Mouse (Mus musculus) kidney, adult 11 months (tissue): ENCODE measurements at regions not wholly inside any gene's neighbourhood (a gene's known extent, or its start where the extent isn't known, plus 50 kb on each side); places are given as distances from the start of the nearest gene placed in this dataset.

Experiments
- DNase-seq: peaks from one replicate; pipeline ENCODE4 v3.0.0; 2022

DNA sequence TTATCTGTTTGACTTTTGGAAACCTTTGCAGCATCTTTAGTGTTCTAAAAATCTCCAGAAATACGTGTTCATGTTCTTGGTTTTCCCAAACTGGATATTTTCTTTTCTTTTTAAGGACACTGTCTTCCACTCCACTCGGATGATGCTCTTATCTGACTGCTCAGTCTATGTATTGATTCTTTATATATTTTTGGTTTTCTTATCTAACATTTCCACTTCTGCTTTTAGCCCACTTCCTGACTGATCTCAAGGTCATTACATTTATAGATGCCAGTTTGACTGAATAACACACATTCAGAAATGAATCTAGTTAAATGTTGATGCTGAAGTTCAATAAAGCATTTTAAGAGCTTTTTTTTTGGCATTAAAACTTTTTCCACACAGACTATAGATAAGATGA, 265.3 kb downstream of the Rpl36a-ps1 start:
- no peak for DNase-seq

DNA sequence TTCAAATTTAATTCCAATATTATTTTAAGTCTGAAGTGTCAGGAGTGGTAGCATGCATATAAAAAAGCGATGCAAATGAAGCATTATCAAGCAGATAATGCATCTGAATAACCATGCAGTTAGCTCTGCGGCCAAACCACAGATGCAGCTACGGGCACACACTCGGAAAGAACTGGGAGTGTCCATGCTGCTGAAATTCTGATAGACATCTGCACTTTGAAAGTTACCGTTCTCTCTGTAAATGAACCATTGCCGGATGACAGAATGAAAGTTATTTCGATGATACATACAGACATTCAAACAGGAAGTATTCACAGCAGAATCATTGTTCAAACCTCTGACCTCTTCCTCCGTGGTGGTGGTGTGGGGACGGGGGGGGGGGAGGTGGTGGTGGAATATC, 271.6 kb downstream of the Rpl36a-ps1 start:
- no peak for DNase-seq

DNA sequence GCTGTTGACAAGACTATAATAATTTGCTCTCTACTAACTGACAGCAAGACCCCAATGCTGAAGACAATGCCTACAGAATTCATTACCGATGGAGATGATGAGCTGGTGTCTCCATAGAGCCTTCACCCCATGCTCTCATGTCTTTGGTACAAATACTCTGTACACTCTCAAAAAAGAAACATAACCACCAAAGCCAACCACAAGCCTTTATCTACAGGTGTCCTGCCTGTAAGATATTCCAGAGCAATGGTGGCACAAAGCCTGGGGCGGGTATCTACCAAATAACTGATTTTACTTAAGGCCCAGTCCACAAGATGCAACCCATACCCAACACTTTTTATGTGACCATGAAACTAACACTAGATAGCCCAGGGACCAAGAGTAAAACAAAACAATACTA, 273.1 kb downstream of the Rpl36a-ps1 start:
- no peak for DNase-seq

DNA sequence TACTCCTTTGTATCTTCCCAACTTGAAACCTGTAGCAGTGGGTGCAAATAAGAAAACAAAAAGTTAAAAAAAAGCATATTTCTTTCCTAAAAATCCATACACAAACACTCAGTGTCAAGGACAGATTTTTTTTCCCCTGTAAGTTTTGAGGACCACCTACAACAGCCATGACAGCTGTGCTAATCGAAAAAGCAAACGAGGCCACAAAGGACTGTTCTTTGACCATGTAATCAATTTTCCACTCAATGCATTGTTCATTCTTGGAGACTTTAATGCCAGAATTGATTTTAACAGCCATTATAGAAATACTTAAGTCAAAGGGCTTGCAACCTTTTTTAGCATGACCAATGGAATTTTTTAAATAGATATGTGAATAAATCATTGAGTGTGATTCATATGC, 286.1 kb downstream of the Rpl36a-ps1 start:
- DNase-seq: no peak

DNA sequence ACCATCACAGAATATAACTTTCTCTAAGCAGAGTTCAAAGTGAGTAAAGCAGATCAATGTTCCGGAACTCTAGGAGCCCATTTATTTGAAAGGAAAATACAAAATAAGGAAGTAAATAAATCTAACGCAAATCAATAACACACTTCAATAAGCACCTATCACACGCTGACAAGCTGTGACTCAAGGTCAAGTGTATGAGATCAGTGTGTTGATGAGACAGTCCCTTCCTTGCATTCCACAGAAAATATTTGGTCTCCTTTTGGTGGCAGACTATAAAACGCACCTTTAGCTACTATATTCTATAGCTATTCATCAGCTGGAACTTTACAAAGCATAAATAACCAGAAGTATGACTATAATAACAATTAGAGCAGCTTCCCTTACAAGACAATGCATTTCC, 286.5 kb downstream of the Rpl36a-ps1 start:
- no peak for DNase-seq

DNA sequence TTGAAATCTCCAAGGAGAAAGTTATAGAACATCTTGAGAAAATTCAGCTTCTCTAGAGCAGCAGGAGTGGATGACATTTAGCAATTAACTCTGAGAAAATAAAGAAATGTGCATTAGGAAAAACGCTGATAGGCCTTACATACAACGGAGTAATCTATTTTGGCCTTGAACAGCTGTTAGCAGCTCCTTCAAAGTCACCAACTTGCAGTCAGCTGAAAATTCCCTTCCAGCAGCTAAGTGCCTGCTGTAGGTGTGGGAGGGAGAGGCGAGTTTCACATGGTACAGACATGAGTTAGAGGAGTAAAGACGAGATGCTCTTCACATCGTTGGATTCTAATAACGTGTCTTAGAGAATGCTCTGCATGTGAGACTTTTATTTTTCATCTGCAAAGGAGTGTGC, 290.8 kb downstream of the Rpl36a-ps1 start:
- no peak for DNase-seq

DNA sequence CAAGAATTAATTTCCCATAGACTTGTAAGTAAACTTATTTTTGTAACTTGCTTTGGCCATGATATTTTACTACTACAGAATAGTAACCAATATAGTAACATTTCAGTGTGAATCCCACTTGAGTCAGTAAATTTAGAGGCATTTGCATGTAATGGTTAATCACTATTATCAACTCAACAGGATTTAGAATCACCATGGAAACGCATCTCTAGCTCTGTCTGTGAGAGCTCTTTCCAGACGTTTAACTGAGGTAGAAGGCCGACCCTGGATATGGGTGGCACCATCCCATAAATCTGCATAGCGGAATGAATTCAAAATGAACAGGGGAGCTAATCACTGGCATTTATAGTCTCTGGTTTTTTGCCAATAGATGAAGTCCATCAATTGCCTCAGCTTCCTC, 337.6 kb downstream of the Rpl36a-ps1 start:
- DNase-seq: no peak

DNA sequence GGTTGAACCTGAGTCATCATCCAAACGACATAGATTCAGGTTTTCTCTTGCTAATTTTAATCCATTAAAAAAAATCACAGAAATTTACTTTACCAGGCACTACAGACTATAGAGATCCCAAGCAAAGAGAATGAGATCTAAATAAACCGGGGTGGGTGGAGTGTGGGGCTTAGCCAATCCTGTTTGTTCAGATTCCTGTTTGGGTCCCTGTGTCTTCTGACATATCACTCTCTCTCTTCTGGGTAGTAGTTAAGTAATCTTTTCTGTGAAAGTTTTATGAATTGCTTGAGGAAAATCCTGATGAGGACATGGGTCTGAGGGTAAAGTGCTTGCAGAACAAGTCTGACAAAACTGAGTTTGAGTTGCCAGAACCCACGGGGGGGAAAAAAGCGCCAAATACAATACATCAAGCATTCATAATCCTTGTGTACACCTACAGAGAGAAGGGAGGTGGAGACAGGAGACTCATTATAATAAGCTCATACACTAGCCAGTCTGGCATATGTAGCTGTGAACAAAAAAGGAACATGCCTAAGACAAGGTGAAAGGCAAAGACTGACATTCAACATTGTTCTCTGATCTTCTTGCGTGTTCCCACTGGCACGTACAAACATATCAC, 339.8 kb downstream of the Rpl36a-ps1 start:
- DNase-seq: no peak

DNA sequence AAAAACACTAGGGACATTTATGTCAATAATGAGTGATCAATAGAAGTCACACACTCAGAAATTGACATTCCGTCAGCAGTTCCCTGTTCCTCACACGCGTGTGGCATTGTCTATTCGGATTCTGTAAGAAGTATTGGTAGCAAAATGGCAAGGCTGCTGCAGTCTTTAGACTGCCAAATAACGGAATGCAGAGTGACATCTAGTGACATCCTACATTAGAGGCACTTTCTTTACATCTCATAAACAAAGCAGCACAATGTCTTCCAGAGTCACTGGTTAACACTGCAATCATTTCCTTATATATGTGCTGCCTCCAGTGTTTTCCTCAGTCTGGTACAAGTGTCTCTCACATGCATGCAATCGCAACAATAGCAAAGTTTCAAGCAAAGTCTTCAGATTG, 342.9 kb downstream of the Rpl36a-ps1 start:
- no peak for DNase-seq

DNA sequence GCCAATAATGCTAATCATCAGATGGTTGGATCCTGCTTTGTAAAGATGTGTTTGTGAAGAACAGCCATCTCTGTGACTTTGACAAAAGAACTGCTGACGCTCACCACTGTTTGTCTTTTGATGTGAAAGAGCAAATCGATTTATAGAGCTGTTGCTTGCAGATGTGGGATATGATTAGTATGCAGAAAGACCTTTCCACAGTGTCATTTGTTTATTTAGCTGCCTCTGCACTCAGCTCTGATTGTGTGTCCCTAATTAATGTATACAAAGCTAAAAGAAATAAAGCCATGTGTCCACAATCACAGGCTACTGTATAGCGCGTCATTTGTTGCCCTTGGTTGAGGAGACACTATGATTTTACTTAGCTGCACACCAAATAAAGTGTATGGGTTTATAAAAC, 343.6 kb downstream of the Rpl36a-ps1 start:
- no peak for DNase-seq

DNA sequence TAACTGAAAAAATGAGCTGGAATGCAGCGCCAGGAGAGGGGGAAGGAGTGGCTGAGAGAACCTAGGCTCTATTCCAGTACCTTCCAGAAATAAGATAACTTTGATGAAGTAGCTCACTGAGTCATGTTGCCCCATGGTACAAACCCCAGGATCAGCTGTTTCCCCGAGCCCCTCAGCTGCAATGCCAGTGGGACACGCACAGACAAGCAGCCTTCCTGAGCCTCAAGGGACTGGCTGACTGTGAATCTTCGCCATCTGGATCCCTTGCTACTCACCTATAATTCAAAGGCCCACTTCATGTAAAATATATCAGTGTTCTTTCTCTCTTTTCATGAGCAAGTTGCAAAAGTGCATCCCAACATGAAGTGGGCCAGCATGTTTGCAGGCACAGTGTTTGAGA, 346.5 kb downstream of the Rpl36a-ps1 start:
- DNase-seq: no peak

DNA sequence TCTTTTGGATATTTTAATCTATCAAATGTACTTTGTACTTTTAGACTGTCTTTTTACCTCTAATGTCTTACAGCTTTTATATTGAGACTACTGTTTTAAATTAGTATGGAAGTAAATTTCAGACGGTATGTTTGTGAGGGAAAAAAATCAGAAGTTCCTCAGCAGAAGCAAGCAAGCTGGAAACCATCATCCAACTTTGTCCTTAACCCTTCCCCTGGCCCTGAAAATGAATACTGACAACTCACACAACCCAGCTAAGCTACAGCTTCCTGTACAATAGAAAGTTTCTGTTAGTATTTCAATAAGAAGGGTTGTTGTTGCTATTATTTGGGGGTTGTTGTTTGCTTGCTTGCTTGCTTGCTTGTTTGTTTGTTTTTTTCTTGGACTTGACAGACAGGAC, 350.4 kb downstream of the Rpl36a-ps1 start:
- no peak for DNase-seq

DNA sequence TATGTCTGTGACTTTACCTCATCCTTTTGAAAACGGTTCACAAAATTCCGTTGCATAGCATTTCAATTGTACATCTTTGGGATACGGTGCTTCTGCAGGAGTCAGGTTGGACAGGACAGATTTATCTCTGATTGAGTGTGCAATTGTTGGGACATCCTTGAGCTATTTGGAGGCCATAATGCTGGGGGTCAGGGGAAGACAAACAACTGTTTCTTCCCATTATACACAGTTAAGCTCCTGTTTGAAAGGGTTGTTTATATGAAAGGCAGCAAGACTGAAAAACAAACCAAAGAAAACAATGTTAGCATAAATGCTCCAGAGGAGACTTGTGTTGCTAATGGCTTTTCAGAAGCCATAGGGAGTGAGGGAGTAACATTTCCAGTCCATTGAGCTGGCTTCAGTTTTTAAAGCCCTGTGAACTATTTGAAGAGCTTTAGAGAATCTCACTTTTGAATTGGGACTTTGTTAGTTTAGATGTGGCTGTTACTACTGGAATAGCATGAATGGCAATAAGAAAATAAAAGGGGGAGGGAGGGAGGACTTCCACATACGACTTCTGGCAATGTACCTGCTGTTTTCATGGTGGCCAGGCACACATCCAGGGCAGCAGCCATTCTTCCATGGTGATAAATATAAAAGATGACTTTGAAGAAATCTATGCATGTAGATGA, 351.3 kb downstream of the Rpl36a-ps1 start:
- no peak for DNase-seq

DNA sequence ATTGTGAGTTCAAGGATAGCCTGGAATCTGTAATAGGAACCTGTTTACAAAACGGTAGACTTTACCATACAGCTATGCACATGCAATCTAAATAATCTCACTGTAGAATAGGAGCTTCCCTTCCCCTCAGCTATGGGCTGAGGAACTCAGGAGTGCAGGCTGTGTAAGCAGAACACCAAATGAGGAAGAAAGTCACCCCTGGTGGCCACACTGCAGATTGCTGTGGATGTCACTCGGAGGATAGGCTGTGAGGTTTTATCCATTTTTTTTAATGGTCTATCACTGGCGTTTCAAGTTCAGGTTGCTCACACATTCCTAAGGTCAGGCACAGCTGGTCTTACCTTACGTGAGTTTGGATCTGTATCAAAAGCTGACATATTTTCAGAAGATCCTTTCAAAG, 365.1 kb downstream of the Rpl36a-ps1 start:
- DNase-seq: no peak

DNA sequence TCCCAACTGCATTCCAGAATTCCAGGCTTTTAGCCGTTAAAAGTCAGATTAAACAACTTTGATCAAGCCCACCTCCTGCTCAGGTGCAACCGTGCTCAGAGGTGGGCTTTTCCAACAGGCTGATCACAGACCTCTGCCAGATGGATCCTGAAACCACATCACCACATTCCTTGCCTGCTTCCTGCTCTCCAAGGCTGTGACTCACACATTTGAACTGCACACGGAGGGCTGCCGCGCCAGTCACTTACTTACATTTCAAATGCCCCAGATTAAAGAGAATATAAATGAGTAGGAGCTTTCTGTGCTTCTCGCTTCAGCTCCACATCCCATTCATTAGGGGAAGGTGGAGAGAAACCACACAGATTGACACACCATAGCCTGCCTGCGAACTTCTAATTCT, 367.6 kb downstream of the Rpl36a-ps1 start:
- DNase-seq: no peak

DNA sequence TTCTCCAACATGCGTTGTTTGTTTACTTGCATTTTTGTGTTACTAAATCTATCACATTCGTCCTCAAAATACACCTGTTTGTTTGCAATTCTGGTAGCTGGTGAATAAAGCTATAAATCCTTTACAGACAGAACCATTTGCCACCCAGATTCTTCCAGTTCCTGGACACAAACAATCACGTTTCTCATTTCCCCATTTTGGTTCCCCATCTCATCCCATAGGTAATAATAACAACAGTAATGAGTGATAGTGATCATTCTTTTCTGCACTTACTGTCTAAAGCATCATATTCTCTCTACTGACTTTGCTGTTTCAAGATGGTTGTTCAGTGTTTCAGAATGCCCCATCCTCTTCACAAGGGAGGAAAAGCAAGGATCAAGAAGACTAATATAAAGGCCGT, 368.3 kb downstream of the Rpl36a-ps1 start:
- DNase-seq: no peak

DNA sequence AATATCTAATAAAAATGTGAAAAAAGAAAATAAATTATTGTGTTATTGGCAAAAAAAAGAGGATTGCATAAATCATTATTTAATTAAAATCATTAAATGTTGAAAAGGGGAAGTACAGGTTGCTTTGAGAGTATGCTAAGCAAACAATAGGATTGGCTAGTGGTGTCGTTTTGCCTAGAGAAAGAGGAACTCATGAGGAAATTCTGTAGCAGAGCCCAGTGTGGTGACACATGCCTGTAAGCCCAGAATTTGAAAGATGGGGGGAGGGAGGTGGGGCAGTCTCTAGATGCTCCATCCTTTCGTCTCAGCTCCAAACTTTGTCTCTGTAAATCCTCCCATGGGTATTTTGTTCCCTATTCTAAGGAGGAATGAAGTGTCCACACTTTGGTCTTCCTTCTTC, 388.3 kb downstream of the Rpl36a-ps1 start:
- DNase-seq: no peak

DNA sequence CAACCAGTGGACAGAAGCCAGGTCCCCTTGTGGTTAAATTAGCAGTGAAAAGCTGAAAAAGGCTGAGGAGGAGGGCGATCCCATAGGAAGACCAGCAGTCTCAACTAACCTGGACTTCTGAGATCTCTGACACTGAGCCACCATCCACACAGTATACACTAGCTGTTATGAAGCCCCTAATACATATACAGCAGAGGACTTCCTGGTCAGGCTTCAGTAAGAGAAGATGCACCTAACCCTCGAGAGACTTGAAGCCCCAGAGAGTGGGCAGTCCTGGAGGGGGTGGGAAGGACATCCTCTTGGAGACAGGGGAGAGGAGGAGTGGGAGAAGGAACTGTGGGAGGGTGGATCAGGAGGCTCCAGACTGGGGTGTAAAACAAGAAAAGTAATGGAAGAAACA, 397.9 kb downstream of the Rpl36a-ps1 start:
- no peak for DNase-seq

DNA sequence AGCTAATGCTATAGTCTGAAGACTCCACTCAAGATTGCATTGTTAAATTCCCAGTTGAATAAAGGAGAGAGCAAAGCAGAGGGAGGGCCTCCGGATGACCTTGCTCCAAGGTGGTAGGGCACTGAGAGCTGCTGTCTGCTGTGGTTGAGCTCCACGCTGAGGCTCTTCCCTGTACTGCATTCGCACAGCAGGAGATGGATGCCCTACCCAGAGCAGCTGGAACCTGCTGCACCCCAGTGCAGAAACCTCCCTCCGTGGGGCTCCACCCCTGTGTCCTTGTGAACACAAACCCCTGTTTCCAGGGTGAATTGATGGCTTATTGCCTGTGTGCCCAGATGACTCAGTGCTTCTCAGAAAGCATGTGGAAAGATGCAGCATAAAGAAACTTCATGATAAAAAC, 404.3 kb downstream of the Rpl36a-ps1 start:
- DNase-seq: no peak

DNA sequence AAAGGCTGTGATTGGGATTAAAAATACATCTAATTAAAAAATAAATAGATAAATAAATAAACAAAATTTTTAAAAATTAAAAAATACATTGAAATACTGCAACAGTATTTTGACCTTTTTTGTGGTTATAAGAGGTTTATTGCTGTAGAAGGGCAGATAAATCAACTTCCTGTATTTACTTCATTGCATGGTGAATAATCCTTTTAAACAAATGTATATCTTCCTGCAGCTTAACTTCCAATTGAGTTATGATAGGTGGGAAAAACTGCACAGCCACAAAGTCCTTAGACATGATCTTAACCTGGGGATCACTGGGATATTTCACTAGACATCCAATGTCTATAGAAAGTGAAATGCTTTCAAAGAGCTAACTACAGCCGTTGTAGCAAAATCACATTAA, 402.1 kb upstream of the Dach1 start:
- no peak for DNase-seq

DNA sequence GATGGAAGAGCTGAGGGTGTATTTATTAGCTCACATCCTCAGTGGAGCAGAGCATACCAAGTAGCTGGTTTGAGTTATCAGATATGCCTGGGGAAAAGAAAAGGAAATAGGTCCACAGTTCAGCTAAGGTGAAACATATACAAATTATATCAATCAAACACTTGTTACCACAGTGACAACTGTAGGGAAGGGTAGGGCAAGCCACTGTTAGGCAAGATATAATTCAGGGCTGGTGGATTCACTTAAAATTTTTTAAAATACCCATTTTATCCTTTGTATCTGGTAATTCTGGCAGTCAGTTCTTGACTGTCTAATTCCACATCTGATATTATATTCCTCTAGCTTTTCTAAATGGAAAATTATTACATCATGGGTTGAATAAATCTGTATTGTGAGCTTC, 392.4 kb upstream of the Dach1 start:
- no peak for DNase-seq

DNA sequence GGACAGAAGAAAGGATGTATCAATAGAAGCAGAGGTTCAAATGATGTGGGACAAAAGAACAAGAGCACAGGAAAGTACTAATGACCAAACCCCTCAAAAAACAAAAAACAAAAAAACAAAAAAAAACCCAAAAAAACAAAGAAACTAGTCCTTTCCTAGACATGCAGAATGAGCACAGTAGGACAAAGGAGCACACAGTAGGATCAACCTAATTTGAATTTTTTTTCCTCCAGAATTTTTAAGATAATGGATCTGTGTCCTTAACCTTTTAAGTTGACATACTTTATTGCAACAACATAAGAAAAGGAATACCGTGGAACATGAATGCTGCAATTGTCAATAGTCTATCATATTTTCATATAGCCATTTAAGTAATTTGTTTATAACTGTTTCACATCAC, 370.2 kb upstream of the Dach1 start:
- DNase-seq: no peak

DNA sequence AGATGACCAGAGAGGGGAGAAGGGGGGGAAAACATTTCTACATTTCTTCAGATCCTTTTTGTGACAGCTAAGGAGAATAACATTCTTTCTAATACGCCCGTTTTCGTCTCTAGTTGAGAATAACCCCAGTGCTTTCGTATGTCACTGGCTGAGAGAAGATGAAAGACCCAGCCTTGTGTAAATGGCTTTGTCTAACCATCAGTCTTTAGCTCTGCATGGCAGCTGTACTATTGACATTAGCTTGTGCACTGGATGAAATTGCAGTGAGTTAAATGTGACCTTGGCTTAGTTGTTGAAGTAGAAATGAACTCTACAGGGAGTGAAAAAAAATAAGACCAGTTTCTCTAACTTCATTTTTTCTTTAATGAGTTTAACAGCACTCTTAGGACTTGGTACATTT, 368.7 kb upstream of the Dach1 start:
- DNase-seq: no peak

DNA sequence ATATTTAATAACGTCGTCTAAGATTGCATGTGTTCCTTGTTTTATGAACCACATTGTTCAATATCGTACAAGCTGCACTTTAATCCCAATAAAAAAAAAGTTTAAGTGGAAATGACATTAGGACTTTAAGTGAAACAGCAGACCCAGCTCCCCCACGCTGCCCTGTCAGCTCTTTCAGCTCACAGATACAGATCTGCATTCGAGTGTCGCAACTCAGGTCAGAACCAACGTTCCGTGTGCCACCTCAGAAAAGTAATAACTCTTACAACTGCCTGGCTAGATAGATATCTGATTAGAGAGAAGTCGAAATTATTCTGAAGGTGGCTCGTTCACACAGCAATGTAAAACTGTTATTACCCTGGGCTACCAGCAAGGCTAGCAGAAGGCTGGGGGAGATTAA, 364.0 kb upstream of the Dach1 start:
- no peak for DNase-seq

DNA sequence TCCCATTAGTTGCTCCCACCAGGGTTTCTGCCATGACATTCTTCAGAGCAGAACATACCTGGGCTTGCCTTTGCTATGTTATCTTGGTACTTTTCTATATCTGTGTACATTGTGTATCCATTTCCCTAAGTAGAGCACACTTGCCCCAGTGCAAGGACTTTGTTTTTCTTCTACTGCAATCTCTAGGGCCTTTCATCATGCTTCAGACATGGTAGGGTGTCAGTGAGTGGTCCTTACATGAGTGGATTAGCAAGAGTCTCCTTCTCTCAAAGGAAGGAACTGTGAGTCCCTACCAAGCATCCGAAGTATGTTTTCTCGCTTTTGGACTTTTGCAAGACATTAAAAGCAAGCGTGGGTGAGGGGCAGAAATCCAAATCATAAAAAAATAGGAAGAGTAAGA, 351.4 kb upstream of the Dach1 start:
- DNase-seq: no peak
